Mouse (Mus musculus) ES-Bruce4 (cell line): ENCODE data around the gene Gstm1.
"Not testable (repeated sequence)": the region's sequence is repeated elsewhere in the genome, so short reads cannot be mapped to it uniquely, and the experiment has no call there.

Experiments used
- CTCF ChIP-seq: IDR thresholded peaks from one replicate; pipeline ENCODE4 v1.8.1; 2011; ENCODE audit warnings: low read depth, low read length
- EP300 ChIP-seq: IDR thresholded peaks from 2 replicates; pipeline ENCODE4 v1.6.1; 2011; ENCODE audit warnings: low read depth, low read length; ENCODE audit not compliant: insufficient read depth
- POLR2A ChIP-seq: IDR thresholded peaks from one replicate; pipeline ENCODE4 v1.8.1; 2011; ENCODE audit warnings: low read length; ENCODE audit not compliant: insufficient read depth

GRCm38 (mm10) chr3:108016468-108016867, 1.3 kb downstream of the Gstm1 start:
- not testable (repeated sequence) for TF ChIP-seq CTCF, POLR2A, EP300
